Mouse (Mus musculus): ENCODE results near the gene Nebl. TPM values are rescaled to one million over a fixed set of nuclear protein-coding genes. Genes with fewer than 3 reads are reported as not detected.

The Nebl gene
- polyA plus RNA-seq, 1 experiment from 2014 or later: 5.8 TPM

DNA sequence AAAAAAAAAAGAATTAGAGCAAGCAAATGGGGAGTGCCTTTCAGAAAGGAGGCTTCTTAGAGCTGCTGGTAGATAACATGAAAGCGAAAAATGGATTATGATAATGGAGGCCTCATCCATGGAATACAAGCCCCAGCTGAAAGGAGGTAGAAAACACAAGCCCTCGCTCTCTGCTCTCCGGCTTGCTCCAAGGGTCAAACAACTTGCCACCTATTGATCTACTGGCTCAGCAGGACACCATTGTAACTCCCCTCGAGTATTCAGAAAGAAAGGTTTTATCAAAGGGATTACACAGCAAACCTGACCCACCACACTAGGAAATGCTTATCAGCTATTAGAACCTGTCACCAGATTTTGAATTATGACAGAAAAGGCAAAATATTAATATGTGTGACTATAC is 131.4 kb downstream of the Nebl start:
- Histone ChIP-seq H3K4me3 (no peak overlapping the region), H3K4me1 (no peaks in the 10 kb centered on the region), H3K36me3 (no peaks in the 10 kb centered on the region), H3K4me2 (replicated peaks) (no peak overlapping the region), H3K9ac (replicated peaks) (no peak overlapping the region), H3K9me3 (no peaks in the 10 kb centered on the region), H3K27ac (replicated peaks) (no peak overlapping the region), H3K27me3 (peaks cover 42% of the 10 kb centered on the region)
- no peak for ATAC-seq (ENCODE audit: low FRiP score, low read depth)
- 13% methylated on average over 4 of the region's 4 CpGs for WGBS

GRCm38 (mm10) chr2:17597932-17598331 is 133.3 kb downstream of the Nebl start:
- no peak overlapping the region for H3K27ac ChIP-seq (replicated peaks)
- no peak overlapping the region for H3K4me3 ChIP-seq
- no peak overlapping the region for H3K9ac ChIP-seq (replicated peaks)
- no peaks in the 10 kb centered on the region for H3K36me3 ChIP-seq
- no peaks in the 10 kb centered on the region for H3K9me3 ChIP-seq
- H3K4me2 ChIP-seq (replicated peaks): no peak overlapping the region
- 37% methylated on average over 2 of the region's 2 CpGs for WGBS
- H3K4me1 ChIP-seq: no peaks in the 10 kb centered on the region
- peaks cover 27% of the 10 kb centered on the region for H3K27me3 ChIP-seq
- no peak for ATAC-seq (ENCODE audit: low FRiP score, low read depth)

DNA sequence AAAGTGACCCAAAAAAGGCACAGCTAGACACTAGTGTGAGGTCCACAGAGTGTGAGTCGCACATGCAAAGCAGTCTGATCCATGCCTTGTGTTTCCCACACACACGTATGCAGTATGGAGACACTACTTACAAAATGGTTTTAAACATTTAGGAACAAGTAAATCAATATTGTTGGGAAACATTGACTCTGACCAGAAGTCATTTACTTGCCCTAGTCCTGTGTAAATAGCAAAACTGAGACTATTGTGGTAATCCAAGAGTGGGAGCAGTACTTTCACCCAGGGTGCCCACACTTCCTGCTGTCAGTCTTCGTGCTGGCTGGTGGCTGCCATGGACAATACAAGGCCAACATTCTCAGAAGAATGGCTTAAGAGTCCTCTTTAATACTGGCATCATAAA is 141.6 kb downstream of the Nebl start:
- no peak overlapping the region for H3K4me2 ChIP-seq (replicated peaks)
- no peaks in the 10 kb centered on the region for H3K9me3 ChIP-seq
- whole genome bisulfite sequencing: 88% methylated on average over 3 of the region's 3 CpGs
- H3K9ac ChIP-seq (replicated peaks): no peak overlapping the region
- H3K4me1 ChIP-seq: no peaks in the 10 kb centered on the region
- H3K36me3 ChIP-seq: no peaks in the 10 kb centered on the region
- no peak for ATAC-seq (ENCODE audit: low FRiP score, low read depth)
- no peak overlapping the region for H3K27ac ChIP-seq (replicated peaks)
- no peak overlapping the region for H3K4me3 ChIP-seq
- no peaks in the 10 kb centered on the region for H3K27me3 ChIP-seq

DNA sequence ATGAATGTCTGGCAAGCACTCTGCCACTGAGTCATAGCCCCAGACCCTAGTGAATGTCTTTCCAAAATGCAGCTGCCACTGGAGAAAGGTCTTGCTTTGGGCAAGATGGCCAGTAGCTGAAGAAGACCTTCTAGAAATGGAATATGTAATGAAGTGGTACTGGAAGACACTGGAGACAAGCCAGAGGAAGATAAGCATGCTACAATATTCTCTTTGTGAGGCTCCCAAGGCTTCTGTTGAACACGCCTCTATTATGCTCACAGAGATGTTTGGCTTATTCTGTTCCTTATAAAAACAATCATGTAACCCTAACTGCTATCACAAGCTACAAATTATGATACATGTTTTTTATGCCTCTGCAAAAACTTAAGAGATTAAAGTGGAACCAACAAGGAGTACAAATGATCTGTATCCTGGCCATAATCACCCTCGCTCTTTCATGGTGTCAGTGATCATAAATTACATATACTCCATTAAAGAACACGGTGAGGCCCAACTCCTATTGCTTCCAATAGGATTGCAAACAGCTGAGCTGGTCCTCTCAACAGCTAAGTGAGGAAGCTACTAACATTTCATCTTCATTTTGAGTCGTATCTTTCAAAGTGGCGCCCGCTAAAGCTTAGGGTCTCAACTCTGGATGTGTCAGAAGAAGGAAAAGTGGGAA is 145.8 kb downstream of the Nebl start:
- WGBS: 93% methylated on average over 6 of the region's 6 CpGs
- H3K4me1 ChIP-seq: no peaks in the 10 kb centered on the region
- no peak for ATAC-seq (ENCODE audit: low FRiP score, low read depth)

GRCm38 (mm10) chr2:17575648-17576047 is 155.6 kb downstream of the Nebl start:
- no peaks in the 10 kb centered on the region for H3K4me1 ChIP-seq
- H3K4me2 ChIP-seq (replicated peaks): no peak overlapping the region
- no peak overlapping the region for H3K4me3 ChIP-seq
- no peak overlapping the region for H3K27ac ChIP-seq (replicated peaks)
- no peaks in the 10 kb centered on the region for H3K36me3 ChIP-seq
- H3K9ac ChIP-seq (replicated peaks): no peak overlapping the region
- H3K9me3 ChIP-seq: no peaks in the 10 kb centered on the region
- 70% methylated on average over 3 of the region's 3 CpGs for WGBS
- no peaks in the 10 kb centered on the region for H3K27me3 ChIP-seq
- no peak for ATAC-seq (ENCODE audit: low FRiP score, low read depth)

More for the DNA sequence above, 145.8 kb downstream of the Nebl start:
- H3K4me3 ChIP-seq: no peak overlapping the region
- no peak overlapping the region for H3K27ac ChIP-seq (replicated peaks)
- H3K4me2 ChIP-seq (replicated peaks): no peak overlapping the region
- no peak overlapping the region for H3K9ac ChIP-seq (replicated peaks)
- H3K36me3 ChIP-seq: no peaks in the 10 kb centered on the region
- H3K9me3 ChIP-seq: no peaks in the 10 kb centered on the region
- H3K27me3 ChIP-seq: no peaks in the 10 kb centered on the region

- no peak overlapping the region for H3K27ac ChIP-seq (replicated peaks)
- WGBS: 74% methylated on average over 2 of the region's 2 CpGs
- ATAC-seq (ENCODE audit: low FRiP score, low read depth): no peak
These were observed 159.5 kb downstream of the Nebl start for GRCm38 (mm10) chr2:17571716-17572115.

GRCm38 (mm10) chr2:17558889-17559742 is 172.1 kb downstream of the Nebl start:
- peak; percentile 78 for ATAC-seq (ENCODE audit: low FRiP score, low read depth)
- Histone ChIP-seq H3K9ac (replicated peaks) (no peak overlapping the region), H3K27me3 (no peaks in the 10 kb centered on the region), H3K4me3 (no peak overlapping the region), H3K36me3 (no peaks in the 10 kb centered on the region), H3K4me1 (peaks cover 13% of the 10 kb centered on the region), H3K4me2 (replicated peaks) (no peak overlapping the region), H3K27ac (replicated peaks) (no peak overlapping the region), H3K9me3 (no peaks in the 10 kb centered on the region)
- WGBS: 11% methylated on average over 4 of the region's 4 CpGs

More at GRCm38 (mm10) chr2:17571716-17572115, 159.5 kb downstream of the Nebl start:
- no peaks in the 10 kb centered on the region for H3K9me3 ChIP-seq
- no peaks in the 10 kb centered on the region for H3K36me3 ChIP-seq
- no peak overlapping the region for H3K4me2 ChIP-seq (replicated peaks)
- H3K4me1 ChIP-seq: no peaks in the 10 kb centered on the region
- no peak overlapping the region for H3K4me3 ChIP-seq
- no peak overlapping the region for H3K9ac ChIP-seq (replicated peaks)
- no peaks in the 10 kb centered on the region for H3K27me3 ChIP-seq

- Histone ChIP-seq H3K27me3 (no peaks in the 10 kb centered on the region), H3K4me3 (no peak overlapping the region), H3K9ac (replicated peaks) (no peak overlapping the region), H3K27ac (replicated peaks) (no peak overlapping the region), H3K36me3 (no peaks in the 10 kb centered on the region), H3K4me1 (no peaks in the 10 kb centered on the region), H3K9me3 (no peaks in the 10 kb centered on the region), H3K4me2 (replicated peaks) (no peak overlapping the region)
- WGBS: 30% methylated on average over 4 of the region's 4 CpGs
- no peak for ATAC-seq (ENCODE audit: low FRiP score, low read depth)
These were observed 181.2 kb downstream of the Nebl start for GRCm38 (mm10) chr2:17549895-17550558.

GRCm38 (mm10) chr2:17546354-17546948 is 184.8 kb downstream of the Nebl start:
- Histone ChIP-seq H3K4me1 (no peaks in the 10 kb centered on the region), H3K4me3 (no peak overlapping the region), H3K9ac (replicated peaks) (no peak overlapping the region), H3K4me2 (replicated peaks) (no peak overlapping the region), H3K27ac (replicated peaks) (no peak overlapping the region), H3K9me3 (no peaks in the 10 kb centered on the region), H3K36me3 (no peaks in the 10 kb centered on the region), H3K27me3 (no peaks in the 10 kb centered on the region)
- 84% methylated on average over 3 of the region's 3 CpGs for WGBS
- no peak for ATAC-seq (ENCODE audit: low FRiP score, low read depth)

- 73% methylated on average over 10 of the region's 10 CpGs for WGBS
- H3K9me3 ChIP-seq: no peaks in the 10 kb centered on the region
- no peak for ATAC-seq (ENCODE audit: low FRiP score, low read depth)
These were observed 191.5 kb downstream of the Nebl start for GRCm38 (mm10) chr2:17539737-17540136.

DNA sequence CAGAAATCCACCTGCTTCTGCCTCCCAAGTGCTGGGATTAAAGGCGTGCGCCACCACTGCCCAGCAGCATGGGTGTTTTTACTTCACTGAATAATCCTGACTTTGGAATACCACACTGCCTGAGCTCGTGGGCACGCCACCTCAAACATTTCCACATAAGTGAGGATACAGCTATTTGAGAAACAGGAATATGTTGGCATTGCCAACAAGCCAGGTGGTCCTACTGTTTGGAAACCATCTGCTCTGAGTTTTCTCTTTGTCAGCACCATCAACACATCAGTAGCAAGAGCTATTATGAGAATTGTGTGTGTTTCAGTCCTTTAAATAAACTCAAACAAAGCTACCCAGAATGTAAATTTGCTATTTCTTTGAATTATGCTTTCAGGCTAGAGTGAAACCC is 192.8 kb downstream of the Nebl start:
- ATAC-seq (ENCODE audit: low FRiP score, low read depth): no peak
- Histone ChIP-seq H3K4me2 (replicated peaks) (no peak overlapping the region), H3K27me3 (no peaks in the 10 kb centered on the region; the same call in 1 of the 2 replicates), H3K4me1 (no peaks in the 10 kb centered on the region), H3K9me3 (no peaks in the 10 kb centered on the region), H3K36me3 (no peaks in the 10 kb centered on the region), H3K9ac (replicated peaks) (no peak overlapping the region), H3K4me3 (no peak overlapping the region), H3K27ac (replicated peaks) (no peak overlapping the region)
- 89% methylated on average over 4 of the region's 4 CpGs for WGBS

More at GRCm38 (mm10) chr2:17539737-17540136, 191.5 kb downstream of the Nebl start:
- no peak overlapping the region for H3K27ac ChIP-seq (replicated peaks)
- H3K9ac ChIP-seq (replicated peaks): no peak overlapping the region
- H3K36me3 ChIP-seq: no peaks in the 10 kb centered on the region
- H3K4me3 ChIP-seq: no peak overlapping the region
- H3K4me1 ChIP-seq: no peaks in the 10 kb centered on the region
- no peaks in the 10 kb centered on the region; the same call in 1 of the 2 replicates for H3K27me3 ChIP-seq
- H3K4me2 ChIP-seq (replicated peaks): no peak overlapping the region
